Mouse (Mus musculus): ENCODE data around the gene Kif5a. TPM values are rescaled to one million over a fixed set of nuclear protein-coding genes. Genes with fewer than 3 reads are reported as not detected.

Kif5a gene
- polyA plus RNA-seq, 1 experiment from 2014 or later, result 117 TPM

DNA sequence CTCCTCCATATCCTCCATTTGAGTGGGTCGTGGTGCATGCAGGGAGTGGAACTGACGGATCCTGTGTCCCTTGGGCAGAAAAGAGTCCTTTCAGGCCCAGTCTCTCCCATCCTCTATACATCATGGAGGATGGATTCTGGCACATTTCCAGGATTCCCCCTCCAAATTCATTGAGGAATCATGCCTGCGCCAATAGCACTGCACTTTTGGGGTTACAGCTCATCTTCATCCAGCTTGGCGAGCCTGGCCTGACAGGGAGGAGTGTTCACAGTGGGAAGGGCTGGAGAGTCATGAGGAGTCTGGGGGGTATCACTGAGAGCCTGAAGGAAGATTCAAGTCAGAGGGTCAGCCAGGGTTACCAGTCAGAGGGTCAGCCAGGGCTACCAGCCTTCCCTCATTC is 80.5 kb downstream of the Kif5a start:
- Histone ChIP-seq H3K9ac (replicated peaks; ENCODE audit: low read depth, low read length) (no peak overlapping the region), H3K4me3 (ENCODE audit: low read depth, low read length) (no peak overlapping the region), H3K27ac (ENCODE audit: low read depth, low read length) (no peak overlapping the region), H3K4me2 (ENCODE audit: low read depth, low read length) (no peak overlapping the region), H3K27me3 (ENCODE audit: control insufficient read depth, insufficient read depth, low read length) (peaks cover 16% of the 10 kb centered on the region), H3K36me3 (ENCODE audit: control insufficient read depth, insufficient read depth, low read length) (no peaks in the 10 kb centered on the region; the same call in 1 of the 2 replicates), H3K9me3 (ENCODE audit: control insufficient read depth, low read length) (no peaks in the 10 kb centered on the region), H3K4me1 (ENCODE audit: control insufficient read depth, insufficient read depth, low read length) (peaks cover 24% of the 10 kb centered on the region)
- WGBS, result 82% methylated on average over 4 of the region's 4 CpGs
- no peak for ATAC-seq (ENCODE audit: low read depth)

DNA sequence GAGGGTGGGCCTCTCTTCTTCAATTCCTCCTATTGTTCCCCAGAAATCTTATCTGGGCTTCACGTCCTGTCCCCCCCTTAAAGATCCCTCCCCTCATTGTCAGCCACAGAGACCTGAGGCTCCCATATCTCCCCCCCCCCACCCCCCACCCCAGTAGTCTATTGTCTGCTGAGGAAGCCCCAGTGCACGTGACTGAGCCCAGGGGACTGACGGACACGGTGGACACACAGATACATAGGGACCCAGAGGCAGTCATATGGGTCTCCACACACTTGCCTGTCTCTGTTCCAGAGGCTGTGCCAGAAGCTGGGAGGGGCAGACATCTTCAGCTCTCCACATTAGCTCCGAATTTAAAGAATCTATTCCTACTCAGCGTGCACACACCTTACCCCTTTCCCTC is 81.6 kb downstream of the Kif5a start:
- H3K27me3 ChIP-seq (ENCODE audit: control insufficient read depth, insufficient read depth, low read length), result peaks cover 16% of the 10 kb centered on the region
- 61% methylated on average over 6 of the region's 6 CpGs for WGBS
- no peak for ATAC-seq (ENCODE audit: low read depth)

GRCm38 (mm10) chr10:127180695-127181047 is 82.5 kb downstream of the Kif5a start:
- Histone ChIP-seq H3K4me3 (ENCODE audit: low read depth, low read length) (no peak overlapping the region), H3K9ac (replicated peaks; ENCODE audit: low read depth, low read length) (no peak overlapping the region), H3K27ac (ENCODE audit: low read depth, low read length) (no peak overlapping the region), H3K4me2 (ENCODE audit: low read depth, low read length) (no peak overlapping the region), H3K9me3 (ENCODE audit: control insufficient read depth, low read length) (no peaks in the 10 kb centered on the region), H3K27me3 (ENCODE audit: control insufficient read depth, insufficient read depth, low read length) (peaks cover 18% of the 10 kb centered on the region), H3K36me3 (ENCODE audit: control insufficient read depth, insufficient read depth, low read length) (no peaks in the 10 kb centered on the region; the same call in 1 of the 2 replicates), H3K4me1 (ENCODE audit: control insufficient read depth, insufficient read depth, low read length) (peaks cover 20% of the 10 kb centered on the region)
- ATAC-seq (ENCODE audit: low read depth), result no peak
- WGBS, result 15% methylated on average over 3 of the region's 3 CpGs

More for the DNA sequence above, 81.6 kb downstream of the Kif5a start:
- Histone ChIP-seq H3K27ac (ENCODE audit: low read depth, low read length) (no peak overlapping the region), H3K9me3 (ENCODE audit: control insufficient read depth, low read length) (no peaks in the 10 kb centered on the region), H3K4me1 (ENCODE audit: control insufficient read depth, insufficient read depth, low read length) (peaks cover 20% of the 10 kb centered on the region), H3K36me3 (ENCODE audit: control insufficient read depth, insufficient read depth, low read length) (no peaks in the 10 kb centered on the region; the same call in 1 of the 2 replicates), H3K9ac (replicated peaks; ENCODE audit: low read depth, low read length) (no peak overlapping the region), H3K4me3 (ENCODE audit: low read depth, low read length) (no peak overlapping the region), H3K4me2 (ENCODE audit: low read depth, low read length) (no peak overlapping the region)

GRCm38 (mm10) chr10:127179871-127180694 is 83.1 kb downstream of the Kif5a start, which contains the start of gene Slc26a10:
Slc26a10 (minus strand) TSS chr10:127180645.
- Histone ChIP-seq H3K36me3 (ENCODE audit: control insufficient read depth, insufficient read depth, low read length) (no peaks in the 10 kb centered on the region), H3K27me3 (ENCODE audit: control insufficient read depth, insufficient read depth, low read length) (peaks cover 18% of the 10 kb centered on the region), H3K9me3 (ENCODE audit: control insufficient read depth, low read length) (no peaks in the 10 kb centered on the region), H3K9ac (replicated peaks; ENCODE audit: low read depth, low read length) (no peak within 1 kb of the TSS; the same call in 1 of the 2 replicates), H3K4me2 (ENCODE audit: low read depth, low read length) (peak within 1 kb of the TSS; percentile 35), H3K4me1 (ENCODE audit: control insufficient read depth, insufficient read depth, low read length) (peaks cover 20% of the 10 kb centered on the region), H3K27ac (ENCODE audit: low read depth, low read length) (no peak within 1 kb of the TSS), H3K4me3 (ENCODE audit: low read depth, low read length) (peak within 1 kb of the TSS; percentile 10; the same call in 1 of the 2 replicates)
- 2% methylated on average over 34 of the region's 34 CpGs for WGBS
- no peak for ATAC-seq (ENCODE audit: low read depth)

DNA sequence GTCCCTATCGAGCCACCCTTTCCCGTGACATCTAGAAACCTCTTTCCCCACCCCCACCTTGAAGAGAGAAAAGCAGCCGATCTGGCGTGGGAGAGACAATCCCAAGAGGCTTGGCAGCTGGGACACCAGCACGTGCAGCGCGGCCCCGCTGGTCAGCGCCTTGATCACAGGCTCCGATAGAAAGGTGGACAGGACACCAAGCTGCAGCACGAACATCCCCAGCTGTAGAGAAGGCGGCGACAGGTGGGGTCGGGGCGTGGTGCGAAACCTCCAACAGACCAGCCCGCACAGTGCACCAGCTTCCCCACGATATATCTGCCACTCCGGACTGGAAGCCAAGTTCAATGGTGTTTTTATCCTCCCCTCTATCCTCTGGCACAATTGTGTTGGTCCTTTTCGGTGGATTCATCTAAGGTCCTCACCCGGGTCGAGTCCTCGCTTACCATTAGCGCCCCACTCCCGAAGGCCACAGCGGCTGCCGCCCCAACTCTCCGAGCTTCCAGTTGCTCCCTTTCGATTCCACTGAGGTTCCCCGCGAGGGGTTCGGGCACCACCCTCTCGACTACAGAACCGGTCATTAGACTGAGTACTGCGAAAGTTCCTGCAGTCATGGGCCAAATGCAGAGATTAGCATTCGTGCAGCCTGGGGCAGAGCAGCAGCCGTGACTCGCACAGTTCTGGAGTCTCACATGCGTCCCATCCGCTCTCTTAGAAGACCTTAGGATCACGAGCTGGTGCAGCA is 84.7 kb downstream of the Kif5a start:
- ATAC-seq (ENCODE audit: low read depth), result no peak
- H3K9me3 ChIP-seq (ENCODE audit: control insufficient read depth, low read length), result no peaks in the 10 kb centered on the region
- peaks cover 13% of the 10 kb centered on the region for H3K4me1 ChIP-seq (ENCODE audit: control insufficient read depth, insufficient read depth, low read length)
- H3K27ac ChIP-seq (ENCODE audit: low read depth, low read length), result no peak overlapping the region
- H3K36me3 ChIP-seq (ENCODE audit: control insufficient read depth, insufficient read depth, low read length), result no peaks in the 10 kb centered on the region
- H3K9ac ChIP-seq (replicated peaks; ENCODE audit: low read depth, low read length), result no peak overlapping the region
- H3K4me2 ChIP-seq (ENCODE audit: low read depth, low read length), result peak overlapping the region; percentile 32; the same call in 1 of the 2 replicates
- H3K4me3 ChIP-seq (ENCODE audit: low read depth, low read length), result peak overlapping the region; percentile 5; the same call in 1 of the 2 replicates
- H3K27me3 ChIP-seq (ENCODE audit: control insufficient read depth, insufficient read depth, low read length), result peaks cover 18% of the 10 kb centered on the region
- WGBS, result 3% methylated on average over 41 of the region's 41 CpGs

GRCm38 (mm10) chr10:127177719-127178118 is 85.4 kb downstream of the Kif5a start:
- Histone ChIP-seq H3K9ac (replicated peaks; ENCODE audit: low read depth, low read length) (0 out of 2 replicates have a peak overlapping the region, but pooled peaks have one; percentile 13), H3K27me3 (ENCODE audit: control insufficient read depth, insufficient read depth, low read length) (peaks cover 18% of the 10 kb centered on the region)

GRCm38 (mm10) chr10:127177235-127177634 is 85.9 kb downstream of the Kif5a start:
- H3K4me3 ChIP-seq (ENCODE audit: low read depth, low read length), result no peak overlapping the region
- peak overlapping the region; percentile 32; the same call in 1 of the 2 replicates for H3K4me2 ChIP-seq (ENCODE audit: low read depth, low read length)
- no peak for ATAC-seq (ENCODE audit: low read depth)
- no peak overlapping the region for H3K9ac ChIP-seq (replicated peaks; ENCODE audit: low read depth, low read length)
- H3K27ac ChIP-seq (ENCODE audit: low read depth, low read length), result no peak overlapping the region
- peaks cover 13% of the 10 kb centered on the region for H3K4me1 ChIP-seq (ENCODE audit: control insufficient read depth, insufficient read depth, low read length)
- peaks cover 2% of the 10 kb centered on the region; the same call in 1 of the 2 replicates for H3K36me3 ChIP-seq (ENCODE audit: control insufficient read depth, insufficient read depth, low read length)
- peaks cover 18% of the 10 kb centered on the region for H3K27me3 ChIP-seq (ENCODE audit: control insufficient read depth, insufficient read depth, low read length)
- no peaks in the 10 kb centered on the region for H3K9me3 ChIP-seq (ENCODE audit: control insufficient read depth, low read length)
- WGBS, result 24% methylated on average over 9 of the region's 9 CpGs

More at GRCm38 (mm10) chr10:127177719-127178118, 85.4 kb downstream of the Kif5a start:
- Histone ChIP-seq H3K9me3 (ENCODE audit: control insufficient read depth, low read length) (no peaks in the 10 kb centered on the region), H3K4me3 (ENCODE audit: low read depth, low read length) (peak overlapping the region; percentile 5; the same call in 1 of the 2 replicates), H3K4me1 (ENCODE audit: control insufficient read depth, insufficient read depth, low read length) (peaks cover 13% of the 10 kb centered on the region), H3K27ac (ENCODE audit: low read depth, low read length) (no peak overlapping the region), H3K36me3 (ENCODE audit: control insufficient read depth, insufficient read depth, low read length) (no peaks in the 10 kb centered on the region), H3K4me2 (ENCODE audit: low read depth, low read length) (peak overlapping the region; percentile 32)
- 1% methylated on average over 23 of the region's 23 CpGs for WGBS
- ATAC-seq (ENCODE audit: low read depth), result peak; percentile 56

DNA sequence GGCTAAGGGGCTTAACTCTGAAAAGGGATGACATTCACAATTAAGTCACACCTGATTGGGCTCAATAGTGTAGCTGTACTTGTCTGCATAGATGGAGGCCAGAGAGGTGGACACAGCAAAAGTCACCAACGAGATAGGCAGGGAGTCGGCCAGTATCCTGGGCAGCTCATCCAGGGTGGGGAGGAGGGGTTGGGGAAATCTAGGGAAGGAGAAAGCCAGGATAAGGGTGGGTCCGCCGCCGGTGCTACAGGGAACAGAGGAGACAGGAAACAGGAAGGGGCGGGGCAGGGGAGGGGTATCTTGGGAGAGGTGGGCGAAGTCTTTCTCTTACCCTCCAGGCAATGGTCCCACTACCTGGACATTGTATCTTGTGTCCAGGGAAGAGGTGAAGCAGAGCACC is 86.4 kb downstream of the Kif5a start:
- Histone ChIP-seq H3K4me3 (ENCODE audit: low read depth, low read length) (no peak overlapping the region), H3K27me3 (ENCODE audit: control insufficient read depth, insufficient read depth, low read length) (peaks cover 18% of the 10 kb centered on the region), H3K27ac (ENCODE audit: low read depth, low read length) (no peak overlapping the region), H3K36me3 (ENCODE audit: control insufficient read depth, insufficient read depth, low read length) (peaks cover 5% of the 10 kb centered on the region; the same call in 1 of the 2 replicates), H3K4me1 (ENCODE audit: control insufficient read depth, insufficient read depth, low read length) (peaks cover 13% of the 10 kb centered on the region), H3K9ac (replicated peaks; ENCODE audit: low read depth, low read length) (no peak overlapping the region), H3K4me2 (ENCODE audit: low read depth, low read length) (no peak overlapping the region), H3K9me3 (ENCODE audit: control insufficient read depth, low read length) (no peaks in the 10 kb centered on the region)
- WGBS, result 10% methylated on average over 7 of the region's 7 CpGs
- no peak for ATAC-seq (ENCODE audit: low read depth)
